Mouse (Mus musculus) telencephalon, adult 2 months (tissue): ENCODE results near the gene Spata46.

Experiments
- DNase-seq: peaks from one replicate; pipeline ENCODE4 v3.0.0-alpha.2; 2011; ENCODE audit warnings: low read depth, low spot score

The Spata46 gene

GRCm38 (mm10) chr1:170343081-170343480 is 34.5 kb downstream of the Spata46 start:
- DNase-seq, result no peak

DNA sequence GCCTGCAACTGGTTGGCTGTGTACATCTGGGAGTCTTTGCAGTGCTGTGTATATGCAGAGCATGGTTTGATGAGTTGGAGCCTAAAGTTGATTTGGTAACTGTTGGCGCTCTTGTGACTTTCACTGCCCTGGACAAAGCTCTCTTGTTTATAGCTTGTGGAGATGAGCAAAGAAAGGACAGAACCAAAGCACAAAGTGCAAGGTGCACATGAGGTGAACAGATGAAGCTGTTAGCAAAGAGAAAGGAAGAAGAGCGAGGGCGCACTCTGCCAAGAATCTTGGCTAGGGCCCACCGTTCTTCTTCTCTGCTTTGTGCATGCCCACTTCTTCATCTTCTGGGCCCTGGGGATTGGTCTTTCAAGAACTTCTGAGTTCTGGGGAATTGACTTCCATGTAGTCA is 35.3 kb downstream of the Spata46 start:
- DNase-seq, result no peak

DNA sequence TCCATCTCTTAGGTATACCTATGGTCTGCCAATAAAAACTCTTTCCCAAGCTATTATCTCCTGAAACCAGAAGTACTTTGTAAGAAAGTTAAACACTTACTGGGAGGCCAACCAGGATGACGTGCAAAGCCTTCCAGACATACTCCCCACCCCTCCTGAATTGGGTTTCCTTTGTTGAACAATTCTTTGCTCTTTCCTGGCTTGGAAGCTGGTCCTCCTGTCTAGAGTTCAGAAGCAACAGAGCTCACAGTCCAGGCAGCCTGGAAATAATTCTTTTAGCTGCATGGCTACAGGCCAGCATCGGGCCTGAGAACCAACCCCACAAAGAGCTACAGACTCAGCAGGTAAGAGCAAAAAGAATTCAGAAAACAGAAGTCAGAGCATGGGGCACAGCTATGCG is 37.7 kb downstream of the Spata46 start:
- DNase-seq, result no peak

DNA sequence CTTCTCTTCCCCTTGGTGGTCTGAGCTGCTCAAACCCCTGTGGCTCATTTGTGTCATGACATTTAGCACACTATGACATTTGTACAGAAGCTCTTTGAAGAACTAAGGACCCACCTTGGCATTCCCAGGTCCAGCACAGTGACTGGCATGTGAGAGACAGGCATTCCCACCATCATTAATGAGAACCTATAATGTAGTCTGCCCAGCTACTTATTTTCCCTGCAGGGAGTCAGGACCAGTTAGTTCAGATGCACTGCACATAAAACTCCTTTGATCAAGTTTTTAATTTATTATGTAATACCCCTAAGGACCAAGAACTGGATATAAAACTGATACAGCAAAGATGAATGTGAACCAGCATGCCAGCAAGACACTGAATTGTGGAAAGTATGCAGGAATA is 42.5 kb downstream of the Spata46 start:
- no peak for DNase-seq

DNA sequence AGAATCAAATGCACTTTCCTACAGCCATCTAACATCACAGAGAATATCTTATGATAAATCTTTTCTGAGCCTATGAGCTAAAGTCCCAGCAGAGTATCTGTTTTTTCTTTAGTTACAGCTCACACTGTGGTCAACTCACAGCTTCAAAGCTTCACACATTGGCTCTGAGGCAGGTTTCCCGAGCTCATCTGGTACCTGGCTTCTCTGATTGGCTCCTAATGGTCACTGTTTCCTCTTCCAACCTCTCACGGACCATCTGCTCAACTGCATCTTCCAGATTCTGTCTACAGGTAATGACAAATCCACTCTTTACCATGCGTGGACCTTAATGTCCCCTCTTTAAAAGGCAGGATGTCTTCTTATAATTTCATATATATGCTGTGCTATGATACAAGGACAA is 44.7 kb downstream of the Spata46 start:
- DNase-seq, result no peak

DNA sequence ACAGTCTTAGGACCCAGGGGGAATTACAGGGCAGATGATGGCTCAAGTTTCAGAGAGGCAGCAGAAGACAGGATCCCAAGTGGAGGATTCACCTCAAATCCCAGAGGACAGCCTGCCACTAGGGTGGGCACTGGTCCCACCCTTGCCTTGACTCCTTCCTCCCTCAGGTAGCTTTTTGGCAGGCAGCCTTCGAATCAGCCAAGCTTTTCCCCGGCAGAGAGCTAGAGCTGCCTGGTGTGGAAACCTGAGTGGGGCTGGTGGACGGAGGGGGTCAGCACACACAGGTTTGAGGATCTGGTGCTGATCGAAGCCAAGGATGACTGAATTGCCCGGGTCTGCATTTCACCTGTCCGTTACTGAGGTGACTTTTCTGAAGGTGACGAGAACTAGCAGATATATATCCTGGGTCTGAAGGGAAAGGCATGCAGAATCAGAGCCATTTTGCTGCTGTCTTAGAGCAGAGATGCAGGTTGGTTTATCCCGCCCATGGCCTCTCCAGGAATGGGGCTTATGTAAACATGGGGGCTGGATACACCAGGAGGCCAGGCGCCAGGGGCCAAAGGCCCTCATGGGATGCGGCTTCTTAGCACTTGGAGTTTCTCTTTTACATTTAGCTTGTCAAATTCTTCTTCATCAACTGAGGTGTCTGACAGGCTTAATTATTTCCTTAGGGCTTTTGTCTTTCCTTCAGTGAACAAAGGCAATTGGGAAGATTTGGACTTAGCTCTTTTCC is 51.7 kb downstream of the Spata46 start:
- DNase-seq, result no peak
